Mouse (Mus musculus): ENCODE results near the gene Atn1. TPM values are rescaled to one million over a fixed set of nuclear protein-coding genes. Genes with fewer than 3 reads are reported as not detected.

Atn1 gene
- polyA plus RNA-seq, 1 experiment from 2014 or later, result 1.8 TPM

- no peak overlapping the region for H3K27ac ChIP-seq (ENCODE audit: low read depth)
- ATAC-seq, result no peak
- no peak for DNase-seq
- TF ChIP-seq EP300 (IDR thresholded peaks at IDR 0.05; ENCODE audit: low read depth) (no peak), CTCF (IDR thresholded peaks at IDR 0.05; ENCODE audit: low read depth) (no peak)
- no peaks in the 10 kb centered on the region for H3K27me3 ChIP-seq (ENCODE audit: insufficient read depth, low read length)
- no peak overlapping the region for H3K9ac ChIP-seq (replicated peaks)
- no peaks in the 10 kb centered on the region for H3K9me3 ChIP-seq (ENCODE audit: low read length)
- peaks cover 28% of the 10 kb centered on the region for H3K36me3 ChIP-seq (replicated peaks; ENCODE audit: insufficient read depth, low read length)
- no peak overlapping the region for H3K4me2 ChIP-seq (ENCODE audit: low read depth, low read length)
- peaks cover 22% of the 10 kb centered on the region for H3K4me1 ChIP-seq (ENCODE audit: insufficient read depth)
- no peak overlapping the region for H3K4me3 ChIP-seq (ENCODE audit: low read depth, low read length)
- WGBS (ENCODE audit: insufficient replicate concordance), result 83% methylated on average over 7 of the region's 7 CpGs
These were observed 59.7 kb downstream of the Atn1 start for GRCm38 (mm10) chr6:124696441-124697150.

- Histone ChIP-seq H3K27me3 (ENCODE audit: insufficient read depth, low read length) (no peaks in the 10 kb centered on the region), H3K9ac (replicated peaks) (0 out of 2 replicates have a peak overlapping the region, but pooled peaks have one; percentile 36), H3K36me3 (replicated peaks; ENCODE audit: insufficient read depth, low read length) (peaks cover 16% of the 10 kb centered on the region), H3K4me2 (ENCODE audit: low read depth, low read length) (no peak overlapping the region), H3K9me3 (ENCODE audit: low read length) (no peaks in the 10 kb centered on the region), H3K27ac (ENCODE audit: low read depth) (peak overlapping the region; percentile 77), H3K4me3 (ENCODE audit: low read depth, low read length) (no peak overlapping the region), H3K4me1 (ENCODE audit: insufficient read depth) (peaks cover 21% of the 10 kb centered on the region)
- 77% methylated on average over 15 of the region's 15 CpGs for WGBS (ENCODE audit: insufficient replicate concordance)
- DNase-seq (peak; percentile 77), ATAC-seq (peak; percentile 71)
- no peak for TF ChIP-seq CTCF (IDR thresholded peaks at IDR 0.05; ENCODE audit: low read depth)
- TF ChIP-seq EP300 (IDR thresholded peaks at IDR 0.05; ENCODE audit: low read depth), result no peak
These were observed 62.0 kb downstream of the Atn1 start for GRCm38 (mm10) chr6:124694166-124694955.

- Histone ChIP-seq H3K27ac (ENCODE audit: low read depth) (peak overlapping the region; percentile 77), H3K4me3 (ENCODE audit: low read depth, low read length) (no peak overlapping the region), H3K27me3 (ENCODE audit: insufficient read depth, low read length) (no peaks in the 10 kb centered on the region), H3K9me3 (ENCODE audit: low read length) (no peaks in the 10 kb centered on the region), H3K4me1 (ENCODE audit: insufficient read depth) (peaks cover 25% of the 10 kb centered on the region), H3K4me2 (ENCODE audit: low read depth, low read length) (no peak overlapping the region), H3K36me3 (replicated peaks; ENCODE audit: insufficient read depth, low read length) (peaks cover 6% of the 10 kb centered on the region), H3K9ac (replicated peaks) (0 out of 2 replicates have a peak overlapping the region, but pooled peaks have one; percentile 36)
- DNase-seq (no peak), ATAC-seq (no peak)
- no peak for TF ChIP-seq EP300 (IDR thresholded peaks at IDR 0.05; ENCODE audit: low read depth)
- WGBS (ENCODE audit: insufficient replicate concordance), result 69% methylated on average over 15 of the region's 15 CpGs
These were observed 62.9 kb downstream of the Atn1 start for GRCm38 (mm10) chr6:124693243-124693981.

MicroRNA genes within 50 kb of the gene (microRNA counts, 519-probe panel; counts per million panel counts)
- microRNA mmu-miR-141 (not detected), microRNA mmu-miR-200c (662 counts per million, percentile 4 among the panel's probes with 10 or more counts)

Small RNAs within 50 kb of the gene (microRNA-seq; reads per million reads assigned to microRNA genes)
- 66.5 reads per million, percentile 39 among the genes with 10 or more reads in this experiment for gene Mir141
- 487 reads per million, percentile 62 among the genes with 10 or more reads in this experiment for gene Mir200c

Other genes starting within 250 kb of the Atn1 start
- 63.0 and 65.0 TPM in 2 replicates for gene C1ra, start 244.1 kb downstream of the Atn1 start, polyA plus RNA-seq (2015; fragmentation: Nextera tagmentation; extraction: Ambion mirVana)
- gene C1s1, start 214.2 kb downstream of the Atn1 start, polyA plus RNA-seq (2015; fragmentation: Nextera tagmentation; extraction: Ambion mirVana), result 118 and 130 TPM in 2 replicates
- not detected in 2 replicates for gene C1rb, start 186.2 kb downstream of the Atn1 start, polyA plus RNA-seq (2015; fragmentation: Nextera tagmentation; extraction: Ambion mirVana)
- 0.04 TPM in 1 of 2 replicates, not detected in the other for gene C1s2, start 120.4 kb downstream of the Atn1 start, polyA plus RNA-seq (2015; fragmentation: Nextera tagmentation; extraction: Ambion mirVana)
- 68.7 and 72.6 TPM in 2 replicates for gene Lpcat3, start 93.5 kb downstream of the Atn1 start, polyA plus RNA-seq (2015; fragmentation: Nextera tagmentation; extraction: Ambion mirVana)
- gene Emg1, start 44.3 kb downstream of the Atn1 start, polyA plus RNA-seq (2015; fragmentation: Nextera tagmentation; extraction: Ambion mirVana), result 93.2 and 96.9 TPM in 2 replicates
- 308 and 318 TPM in 2 replicates for gene Phb2, start 44.2 kb downstream of the Atn1 start, polyA plus RNA-seq (2015; fragmentation: Nextera tagmentation; extraction: Ambion mirVana)
- 39.2 and 45.1 TPM in 2 replicates for gene Ptpn6, start 17.8 kb downstream of the Atn1 start, polyA plus RNA-seq (2015; fragmentation: Nextera tagmentation; extraction: Ambion mirVana)
- gene Grcc10, start 15.2 kb downstream of the Atn1 start, polyA plus RNA-seq (2015; fragmentation: Nextera tagmentation; extraction: Ambion mirVana), result 148 and 157 TPM in 2 replicates
- gene Gm45234, start 503 bp downstream of the Atn1 start, polyA plus RNA-seq (2015; fragmentation: Nextera tagmentation; extraction: Ambion mirVana), result not detected in 2 replicates
- gene Eno2, start 13.1 kb upstream of the Atn1 start, polyA plus RNA-seq (2015; fragmentation: Nextera tagmentation; extraction: Ambion mirVana), result 0.20 and 0.27 TPM in 2 replicates
- 0.16 TPM in 1 of 2 replicates, not detected in the other for gene Lrrc23, start 23.2 kb upstream of the Atn1 start, polyA plus RNA-seq (2015; fragmentation: Nextera tagmentation; extraction: Ambion mirVana)
- 11.4 and 14.3 TPM in 2 replicates for gene Spsb2, start 52.1 kb upstream of the Atn1 start, polyA plus RNA-seq (2015; fragmentation: Nextera tagmentation; extraction: Ambion mirVana)
- 332 and 346 TPM in 2 replicates for gene Tpi1, start 57.8 kb upstream of the Atn1 start, polyA plus RNA-seq (2015; fragmentation: Nextera tagmentation; extraction: Ambion mirVana)
- 32.2 and 36.6 TPM in 2 replicates for gene Usp5, start 73.0 kb upstream of the Atn1 start, polyA plus RNA-seq (2015; fragmentation: Nextera tagmentation; extraction: Ambion mirVana)
- gene Cdca3, start 73.0 kb upstream of the Atn1 start, polyA plus RNA-seq (2015; fragmentation: Nextera tagmentation; extraction: Ambion mirVana), result 96.4 and 98.3 TPM in 2 replicates
- 0.19 TPM in 1 of 2 replicates, not detected in the other for gene Gnb3, start 83.8 kb upstream of the Atn1 start, polyA plus RNA-seq (2015; fragmentation: Nextera tagmentation; extraction: Ambion mirVana)
- gene P3h3, start 101.2 kb upstream of the Atn1 start, polyA plus RNA-seq (2015; fragmentation: Nextera tagmentation; extraction: Ambion mirVana), result 0.80 and 0.88 TPM in 2 replicates
- gene Gpr162, start 107.5 kb upstream of the Atn1 start, polyA plus RNA-seq (2015; fragmentation: Nextera tagmentation; extraction: Ambion mirVana), result 0.04 and 0.08 TPM in 2 replicates
- gene Cd4, start 131.7 kb upstream of the Atn1 start, polyA plus RNA-seq (2015; fragmentation: Nextera tagmentation; extraction: Ambion mirVana), result 0.14 and 0.24 TPM in 2 replicates
- gene Lag3, start 155.2 kb upstream of the Atn1 start, polyA plus RNA-seq (2015; fragmentation: Nextera tagmentation; extraction: Ambion mirVana), result 0.33 and 0.40 TPM in 2 replicates
- gene Ptms, start 163.6 kb upstream of the Atn1 start, polyA plus RNA-seq (2015; fragmentation: Nextera tagmentation; extraction: Ambion mirVana), result 116 and 145 TPM in 2 replicates
- 119 and 136 TPM in 2 replicates for gene Mlf2, start 174.9 kb upstream of the Atn1 start, polyA plus RNA-seq (2015; fragmentation: Nextera tagmentation; extraction: Ambion mirVana)
- 61.0 TPM in 2 replicates for gene Cops7a, start 209.0 kb upstream of the Atn1 start, polyA plus RNA-seq (2015; fragmentation: Nextera tagmentation; extraction: Ambion mirVana)
- 0.07 and 0.15 TPM in 2 replicates for gene Pianp, start 240.2 kb upstream of the Atn1 start, polyA plus RNA-seq (2015; fragmentation: Nextera tagmentation; extraction: Ambion mirVana)

Measured in liver, postnatal 0 days (tissue).